Mouse (Mus musculus) midbrain, embryonic 15.5 days (tissue): ENCODE data around the gene Gcnt3. TPM values are rescaled to one million over a fixed set of nuclear protein-coding genes. Genes with fewer than 3 reads are reported as not detected.

Experiments used
- ATAC-seq: fragments of 200-750 bp; cut with Nextera tagmentation; replicated peaks from 2 replicates; pipeline ENCODE4 v1.8.0; 2017; ENCODE audit warnings: moderate TSS enrichment
- H3K27ac ChIP-seq: fragments of 300-500 bp; sonication (generic); 2 replicates; pipeline ENCODE4 v1.5.1; 2015; ENCODE audit warnings: mild to moderate bottlenecking, inconsistent platforms
- H3K27me3 ChIP-seq: fragments of 300-500 bp; sonication (generic); replicated peaks from 2 replicates; pipeline ENCODE4 v1.6.1; 2015; ENCODE audit warnings: inconsistent platforms
- H3K36me3 ChIP-seq: fragments of 300-500 bp; sonication (generic); replicated peaks from 2 replicates; pipeline ENCODE4 v1.6.1; 2015; ENCODE audit warnings: inconsistent platforms
- H3K4me1 ChIP-seq: fragments of 300-500 bp; sonication (generic); 2 replicates; pipeline ENCODE4 v1.6.1; 2015; ENCODE audit warnings: inconsistent platforms
- H3K4me2 ChIP-seq: fragments of 300-500 bp; sonication (generic); 2 replicates; pipeline ENCODE4 v1.6.1; 2015; ENCODE audit warnings: inconsistent platforms, mild to moderate bottlenecking, moderate library complexity
- H3K4me3 ChIP-seq: fragments of 300-500 bp; sonication (generic); 2 replicates; pipeline ENCODE4 v1.5.1; 2015; ENCODE audit warnings: mild to moderate bottlenecking, inconsistent platforms
- H3K9ac ChIP-seq: fragments of 300-500 bp; sonication (generic); 2 replicates; pipeline ENCODE4 v1.6.1; 2015; ENCODE audit warnings: mild to moderate bottlenecking, inconsistent platforms
- H3K9me3 ChIP-seq: fragments of 300-500 bp; sonication (generic); 2 replicates; pipeline ENCODE4 v1.6.1; 2016; ENCODE audit warnings: inconsistent platforms
- WGBS: fragments of 180-500 bp; shearing (Covaris S2); methylation state at CpG from one replicate; pipeline ENCODE4 v1.1.7; 2015; ENCODE audit warnings: mixed read lengths; 5-methylcytosine and 5-hydroxymethylcytosine counted together
- polyA plus RNA-seq: library from polyadenylated mRNA; unstranded; fragments of >200 nt; fragmentation: Nextera tagmentation; extraction: Ambion mirVana; gene quantifications from 2 replicates; pipeline ENCODE4 v1.2.1, GENCODE M21; 2015

Gcnt3 gene
- polyA plus RNA-seq, 1 experiment from 2014 or later, result not detected

DNA sequence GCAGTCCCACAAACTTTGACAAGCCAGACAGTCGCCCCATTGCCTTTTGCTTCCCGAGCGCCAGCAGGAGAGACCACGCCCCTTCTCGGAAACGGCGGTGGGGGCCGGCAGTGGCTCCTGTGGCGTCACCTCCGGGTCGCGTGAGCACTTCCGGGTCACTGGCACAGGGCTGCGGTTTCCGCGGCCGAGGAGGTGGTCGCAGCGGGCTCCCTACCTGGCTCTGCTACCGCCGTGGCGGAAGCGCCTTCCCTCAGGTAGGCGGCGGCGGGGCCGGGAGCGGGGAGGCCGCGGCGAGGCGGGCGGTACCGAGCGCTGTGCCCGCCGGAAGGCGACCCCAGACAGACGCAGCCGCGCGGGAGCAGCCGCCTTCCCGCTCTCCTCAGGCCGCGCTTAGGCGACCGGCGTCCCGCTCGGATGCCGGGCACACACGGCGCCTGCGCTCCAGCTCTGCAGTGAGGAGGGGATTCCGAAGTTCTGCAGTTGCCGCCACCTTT lies 25.4 kb downstream of the Gcnt3 start, which contains the start of gene Gtf2a2:
Gene Gtf2a2, plus strand, starts transcription at position 143 of the 494 bp plus-strand sequence.
- peak within 1 kb of the TSS; percentile 75 for H3K4me2 ChIP-seq
- under 1% methylated on average over 57 of the region's 57 CpGs for whole genome bisulfite sequencing
- peak; percentile 99 for ATAC-seq

DNA sequence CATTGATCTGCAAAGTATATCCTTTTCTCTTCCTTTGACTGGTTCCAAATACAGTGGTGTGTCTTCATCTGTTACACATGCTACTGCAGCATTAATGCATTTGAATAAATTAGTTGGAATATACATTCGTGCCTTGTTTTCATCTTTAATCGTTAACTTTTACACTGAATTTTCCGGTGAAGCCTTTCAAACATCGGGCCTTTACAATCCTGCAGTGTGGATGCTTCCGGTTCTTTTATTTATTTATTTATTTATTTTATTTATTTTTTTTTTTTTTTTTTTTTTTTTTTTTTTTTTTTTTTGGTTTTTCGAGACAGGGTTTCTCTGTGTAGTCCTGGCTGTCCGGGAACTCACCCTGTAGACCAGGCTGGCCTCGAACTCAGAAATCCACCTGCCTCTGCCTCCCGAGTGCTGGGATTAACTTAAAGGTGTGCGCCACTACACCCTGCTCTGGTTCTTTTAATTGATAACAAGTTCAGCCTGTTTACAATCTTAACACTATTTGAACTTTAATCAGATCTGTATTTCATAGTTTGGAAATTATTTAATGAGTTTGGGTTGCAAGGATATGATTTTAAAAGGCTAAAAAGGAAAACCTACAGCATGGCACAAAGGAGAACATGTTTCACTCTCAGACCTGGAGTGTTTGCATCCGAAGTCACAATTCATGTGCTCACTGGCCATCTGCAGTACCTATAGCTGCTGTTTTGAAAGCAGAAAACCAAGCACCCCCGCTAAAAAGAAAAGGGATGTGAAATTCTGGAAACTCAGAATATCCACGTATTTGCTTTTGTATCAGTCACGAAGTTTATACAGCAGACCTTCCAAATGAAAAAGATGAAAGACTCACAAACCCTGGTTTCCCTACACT lies 26.1 kb downstream of the Gcnt3 start:
- 63% methylated on average over 14 of the region's 14 CpGs for WGBS
- Histone ChIP-seq H3K4me1 (peaks cover 23% of the 10 kb centered on the region), H3K27me3 (no peaks in the 10 kb centered on the region), H3K9ac (peak overlapping the region; percentile 26; the same call in 1 of the 2 replicates), H3K9me3 (no peaks in the 10 kb centered on the region), H3K4me2 (peak overlapping the region; percentile 75), H3K27ac (peak overlapping the region; percentile 91), H3K4me3 (peak overlapping the region; percentile 73), H3K36me3 (peaks cover 19% of the 10 kb centered on the region; the same call in 1 of the 2 replicates)
- peak; percentile 53 for ATAC-seq

More for the DNA sequence above, 25.4 kb downstream of the Gcnt3 start, which contains the start of gene Gtf2a2:
- Histone ChIP-seq H3K9ac (peak within 1 kb of the TSS; percentile 91), H3K27ac (peak within 1 kb of the TSS; percentile 91), H3K36me3 (peaks cover 19% of the 10 kb centered on the region; the same call in 1 of the 2 replicates), H3K9me3 (no peaks in the 10 kb centered on the region), H3K27me3 (no peaks in the 10 kb centered on the region), H3K4me3 (peak within 1 kb of the TSS; percentile 73), H3K4me1 (peaks cover 23% of the 10 kb centered on the region)

DNA sequence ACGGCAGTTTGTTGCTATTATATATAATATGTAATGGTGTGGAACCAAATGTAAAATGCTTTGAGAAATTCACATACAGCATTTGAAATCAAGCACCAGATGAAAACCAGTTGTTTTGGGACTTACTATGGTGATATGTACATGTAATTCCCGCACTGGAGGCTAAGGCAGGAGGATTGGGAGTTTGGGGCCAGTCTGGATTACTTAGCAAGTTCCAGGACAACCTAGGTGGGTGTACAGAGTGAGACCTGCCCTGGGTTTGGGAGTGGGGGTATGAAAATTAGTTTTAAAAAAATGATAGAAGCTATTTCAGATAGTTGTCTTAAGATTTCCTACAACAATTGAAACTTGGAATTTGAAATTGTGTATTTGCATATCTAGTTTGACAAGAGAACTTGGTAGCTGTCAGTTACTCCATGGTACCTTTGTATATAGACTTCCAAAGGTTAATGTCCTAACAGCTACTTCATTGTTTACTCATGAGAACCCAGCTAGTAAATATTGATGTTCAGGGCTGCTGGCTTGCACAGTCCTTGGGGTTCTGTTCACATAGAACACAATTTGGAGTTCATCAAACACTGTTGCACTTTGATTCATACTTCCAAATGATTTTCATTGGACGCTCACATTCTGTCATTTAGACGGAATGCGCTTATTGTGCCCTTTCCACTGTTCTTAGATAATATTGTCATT lies 27.0 kb downstream of the Gcnt3 start:
- H3K9me3 ChIP-seq, result no peaks in the 10 kb centered on the region
- H3K27ac ChIP-seq, result no peak overlapping the region
- no peak for ATAC-seq
- H3K4me1 ChIP-seq, result peaks cover 23% of the 10 kb centered on the region
- no peak overlapping the region for H3K4me2 ChIP-seq
- no peak overlapping the region for H3K9ac ChIP-seq
- no peaks in the 10 kb centered on the region for H3K27me3 ChIP-seq
- WGBS, result 93% methylated on average over 5 of the region's 5 CpGs
- no peak overlapping the region for H3K4me3 ChIP-seq
- peaks cover 19% of the 10 kb centered on the region; the same call in 1 of the 2 replicates for H3K36me3 ChIP-seq

DNA sequence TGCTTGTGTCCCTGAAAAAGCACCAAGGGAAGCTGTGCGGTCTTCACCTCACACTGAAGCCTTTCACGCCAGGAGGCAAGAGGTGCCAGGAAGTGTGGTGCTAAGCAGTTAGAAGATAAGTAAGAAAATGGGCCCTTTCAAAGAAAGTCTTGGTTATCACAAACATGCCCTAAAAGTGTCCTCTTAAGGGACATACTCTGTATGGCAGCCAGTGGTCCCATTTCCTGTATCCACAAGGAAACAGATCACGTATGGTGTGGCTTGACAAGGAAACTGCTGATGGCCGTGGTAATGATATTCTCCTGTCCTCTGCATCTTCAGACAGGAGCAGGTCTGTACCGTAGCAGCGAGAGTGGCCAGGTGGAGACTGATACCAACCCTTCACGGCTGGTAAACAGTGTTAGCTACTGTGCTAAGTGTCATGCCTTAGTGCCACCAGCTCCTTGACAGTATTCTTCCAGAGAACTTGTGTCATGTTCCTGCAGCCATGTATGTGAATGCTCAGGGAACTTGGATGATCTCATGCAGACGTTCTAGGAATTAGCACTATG lies 28.1 kb downstream of the Gcnt3 start:
- 91% methylated on average over 8 of the region's 8 CpGs for WGBS
- H3K4me3 ChIP-seq, result no peak overlapping the region
- H3K27me3 ChIP-seq, result no peaks in the 10 kb centered on the region
- no peak overlapping the region for H3K4me2 ChIP-seq
- peaks cover 26% of the 10 kb centered on the region for H3K36me3 ChIP-seq
- no peak overlapping the region for H3K9ac ChIP-seq
- H3K27ac ChIP-seq, result no peak overlapping the region
- no peak for ATAC-seq
- no peaks in the 10 kb centered on the region for H3K9me3 ChIP-seq
- peaks cover 23% of the 10 kb centered on the region for H3K4me1 ChIP-seq

DNA sequence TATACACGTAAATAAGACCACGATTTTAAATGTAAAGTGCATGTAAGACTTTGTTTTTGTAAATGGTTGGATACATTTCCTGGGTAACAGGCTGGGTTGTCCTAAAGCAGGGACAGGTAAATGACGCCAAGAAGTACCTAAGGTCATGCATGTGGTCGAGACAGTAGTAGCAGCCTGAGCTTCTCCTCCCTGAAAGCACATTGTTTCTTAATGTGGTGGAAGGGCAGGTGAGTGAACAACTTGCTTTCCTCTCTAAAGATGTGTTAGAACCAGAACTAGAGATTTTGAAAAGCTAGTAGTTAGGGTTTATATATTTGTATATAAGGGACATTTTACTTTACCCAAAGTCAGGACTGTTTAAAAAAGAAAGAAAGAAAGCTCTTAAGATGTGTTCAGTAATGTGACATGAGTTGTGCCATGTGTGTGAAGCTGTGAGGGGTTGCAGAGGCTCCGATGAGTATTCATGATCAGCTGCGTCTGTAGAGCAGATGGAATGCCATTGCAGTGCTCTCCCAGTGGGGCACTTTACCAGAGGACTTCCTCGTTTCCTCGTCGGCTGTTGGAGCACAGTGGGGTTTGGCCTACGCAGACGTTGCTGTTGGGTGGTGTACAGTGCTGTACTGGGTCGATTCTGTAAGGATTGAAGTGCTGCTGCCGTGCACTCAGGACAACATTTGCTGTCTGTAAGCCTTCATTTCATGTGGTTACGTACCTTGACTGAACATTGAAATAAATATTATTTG lies 30.2 kb downstream of the Gcnt3 start:
- no peaks in the 10 kb centered on the region for H3K9me3 ChIP-seq
- H3K36me3 ChIP-seq, result peaks cover 40% of the 10 kb centered on the region
- no peak overlapping the region for H3K4me2 ChIP-seq
- no peak for ATAC-seq
- no peak overlapping the region for H3K27ac ChIP-seq
- WGBS, result 89% methylated on average over 14 of the region's 14 CpGs
- no peaks in the 10 kb centered on the region for H3K27me3 ChIP-seq
- no peak overlapping the region for H3K9ac ChIP-seq
- H3K4me3 ChIP-seq, result no peak overlapping the region
- H3K4me1 ChIP-seq, result peaks cover 4% of the 10 kb centered on the region; the same call in 1 of the 2 replicates

DNA sequence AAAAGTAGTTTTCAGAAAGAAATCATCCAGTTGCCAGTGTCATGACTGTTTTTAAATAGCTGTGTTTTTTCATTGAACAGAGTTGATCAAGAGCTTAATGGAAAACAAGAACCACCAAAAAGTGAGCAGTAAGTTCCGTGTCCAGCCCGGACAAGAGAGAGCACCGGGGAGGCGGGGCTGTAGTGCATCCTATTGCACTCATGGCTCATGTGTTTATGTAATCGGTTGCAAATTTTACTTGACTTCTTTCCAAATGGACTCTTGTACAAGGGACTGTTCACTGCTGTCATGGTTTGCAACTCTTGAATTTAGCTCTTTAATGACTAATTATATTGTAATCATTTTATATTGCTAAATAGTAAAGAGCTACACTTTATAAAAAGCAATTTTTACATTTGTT lies 30.9 kb downstream of the Gcnt3 start:
- ATAC-seq, result no peak
- 95% methylated on average over 5 of the region's 5 CpGs for WGBS
- no peaks in the 10 kb centered on the region for H3K27me3 ChIP-seq
- H3K4me3 ChIP-seq, result no peak overlapping the region
- H3K27ac ChIP-seq, result no peak overlapping the region
- H3K4me2 ChIP-seq, result no peak overlapping the region
- no peaks in the 10 kb centered on the region for H3K9me3 ChIP-seq
- H3K9ac ChIP-seq, result no peak overlapping the region
- peaks cover 3% of the 10 kb centered on the region; the same call in 1 of the 2 replicates for H3K4me1 ChIP-seq
- peaks cover 40% of the 10 kb centered on the region for H3K36me3 ChIP-seq

DNA sequence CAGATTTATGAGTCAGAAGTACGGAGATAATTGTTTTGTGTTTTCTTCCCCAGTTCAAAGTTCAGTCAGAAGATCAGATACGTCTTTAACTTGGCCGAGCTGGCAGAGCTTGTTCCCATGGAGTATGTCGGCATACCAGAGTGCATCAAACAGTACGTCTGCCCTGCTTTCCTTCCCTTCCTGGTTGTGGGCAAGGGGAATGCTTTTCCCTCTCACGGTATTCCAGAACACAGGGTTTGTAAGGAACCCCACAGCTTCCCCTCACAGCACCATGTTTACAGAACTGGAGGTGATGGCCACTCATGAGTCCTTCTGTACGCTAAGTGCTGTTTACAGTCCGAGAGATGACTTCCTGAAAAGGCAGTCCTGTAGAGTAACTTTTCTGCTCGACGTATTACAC lies 34.4 kb downstream of the Gcnt3 start:
- Histone ChIP-seq H3K27me3 (no peaks in the 10 kb centered on the region), H3K9me3 (no peaks in the 10 kb centered on the region), H3K4me3 (no peak overlapping the region), H3K36me3 (peaks cover 59% of the 10 kb centered on the region), H3K9ac (no peak overlapping the region), H3K4me2 (no peak overlapping the region), H3K27ac (no peak overlapping the region), H3K4me1 (no peaks in the 10 kb centered on the region)
- 93% methylated on average over 10 of the region's 10 CpGs for WGBS
- no peak for ATAC-seq

DNA sequence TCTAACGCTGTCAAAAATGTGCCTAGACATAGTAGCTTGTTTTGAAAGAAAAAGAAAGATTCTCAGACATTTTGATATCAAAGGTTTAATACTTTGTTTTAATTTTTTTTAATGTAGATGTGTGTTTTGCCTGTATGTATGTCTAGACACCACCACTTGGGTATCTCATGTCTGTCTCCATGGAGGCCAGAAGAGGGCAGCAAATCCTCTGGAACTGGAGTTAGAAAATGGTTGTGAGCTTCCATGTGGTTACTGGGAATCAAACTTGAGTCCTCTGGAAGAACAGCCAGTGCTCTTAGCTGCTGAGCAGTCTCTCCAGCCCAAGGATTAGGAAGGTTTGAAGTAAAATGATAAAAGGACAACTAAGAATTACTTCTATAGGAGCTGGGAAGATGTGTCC lies 38.6 kb downstream of the Gcnt3 start:
- Histone ChIP-seq H3K4me3 (no peak overlapping the region), H3K9ac (no peak overlapping the region), H3K4me1 (no peaks in the 10 kb centered on the region), H3K27ac (no peak overlapping the region), H3K9me3 (no peaks in the 10 kb centered on the region), H3K36me3 (peaks cover 54% of the 10 kb centered on the region), H3K27me3 (no peaks in the 10 kb centered on the region), H3K4me2 (no peak overlapping the region)
- 89% methylated on average over 1 of the region's 1 CpGs for WGBS
- ATAC-seq, result no peak

DNA sequence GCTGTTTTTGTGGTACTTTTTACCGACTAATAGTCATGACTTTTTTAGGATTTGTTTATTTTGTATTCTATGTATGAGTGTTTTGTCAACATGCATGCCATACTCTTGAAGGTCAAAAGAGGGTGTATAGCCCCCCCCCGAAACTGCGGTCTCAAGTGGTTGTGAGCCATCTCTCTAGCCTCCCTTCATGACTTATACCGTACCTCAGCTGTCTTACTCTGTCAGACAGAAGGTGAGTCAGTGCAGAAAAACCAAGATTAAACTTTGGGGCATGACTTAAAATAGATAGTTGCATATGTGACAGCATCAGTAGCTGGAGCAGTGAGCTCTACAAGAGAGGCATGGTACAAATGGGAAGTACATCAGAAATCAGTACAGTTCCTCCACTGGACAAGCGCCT lies 43.3 kb downstream of the Gcnt3 start:
- Histone ChIP-seq H3K4me3 (no peak overlapping the region), H3K4me1 (peaks cover 29% of the 10 kb centered on the region), H3K27ac (no peak overlapping the region), H3K4me2 (no peak overlapping the region), H3K36me3 (peaks cover 24% of the 10 kb centered on the region), H3K27me3 (no peaks in the 10 kb centered on the region), H3K9me3 (no peaks in the 10 kb centered on the region), H3K9ac (no peak overlapping the region)
- 95% methylated on average over 5 of the region's 5 CpGs for WGBS
- ATAC-seq, result no peak

DNA sequence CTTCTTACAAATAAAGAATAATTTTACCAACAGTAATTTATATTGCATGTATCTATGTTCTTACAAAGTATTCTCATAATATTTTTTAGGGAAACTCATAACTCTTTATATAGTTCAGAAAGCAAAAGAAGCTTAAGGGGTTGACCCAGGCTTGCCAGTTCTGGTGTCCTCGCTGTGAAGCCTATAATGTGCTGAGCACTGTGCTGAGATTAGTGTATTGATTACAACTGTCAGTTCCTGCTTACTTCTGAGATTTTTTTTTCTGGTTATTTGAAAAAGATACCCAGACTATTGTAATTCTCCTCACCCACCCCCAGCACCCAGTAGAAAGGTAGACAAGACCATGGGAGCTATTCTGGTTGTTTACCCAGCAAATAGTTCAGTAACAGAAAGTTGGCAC lies 44.4 kb downstream of the Gcnt3 start:
- H3K27me3 ChIP-seq, result no peaks in the 10 kb centered on the region
- no peak overlapping the region for H3K4me2 ChIP-seq
- WGBS, result 83% methylated on average over 1 of the region's 1 CpGs
- H3K9me3 ChIP-seq, result no peaks in the 10 kb centered on the region
- no peak overlapping the region for H3K9ac ChIP-seq
- ATAC-seq, result no peak
- peaks cover 34% of the 10 kb centered on the region for H3K4me1 ChIP-seq
- H3K36me3 ChIP-seq, result peaks cover 14% of the 10 kb centered on the region; the same call in 1 of the 2 replicates
- no peak overlapping the region for H3K27ac ChIP-seq
- H3K4me3 ChIP-seq, result no peak overlapping the region

DNA sequence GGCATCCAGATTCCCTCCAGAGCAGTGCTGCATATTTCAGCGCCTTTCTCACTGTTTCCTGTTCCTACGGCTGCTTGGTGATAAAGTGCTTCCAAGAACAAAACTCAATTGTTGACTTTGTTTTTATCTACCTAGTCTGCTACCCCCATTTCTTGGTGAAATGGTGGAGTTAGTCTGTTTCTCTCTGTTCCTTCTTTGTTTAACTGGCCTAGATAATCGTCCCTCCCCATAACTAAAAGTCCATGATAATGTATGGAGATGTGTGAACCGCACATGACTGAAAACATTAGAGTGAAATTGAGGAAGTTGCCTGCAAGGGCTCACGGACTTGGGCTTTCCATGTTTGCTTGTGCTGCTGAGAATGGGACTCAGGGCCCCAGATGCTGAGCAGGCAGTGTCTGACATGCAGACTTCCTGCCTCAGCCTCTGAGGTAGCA lies 45.0 kb downstream of the Gcnt3 start:
- Histone ChIP-seq H3K4me3 (no peak overlapping the region), H3K4me2 (no peak overlapping the region), H3K4me1 (peaks cover 34% of the 10 kb centered on the region), H3K36me3 (peaks cover 12% of the 10 kb centered on the region; the same call in 1 of the 2 replicates), H3K27me3 (no peaks in the 10 kb centered on the region), H3K9ac (no peak overlapping the region), H3K27ac (no peak overlapping the region), H3K9me3 (no peaks in the 10 kb centered on the region)
- 79% methylated on average over 5 of the region's 5 CpGs for WGBS
- ATAC-seq, result no peak
